Mouse (Mus musculus) MEL (cell line): ENCODE measurements around the gene Erc2.

ENCODE experiments used
- E2F4 ChIP-seq: IDR thresholded peaks from 2 replicates; pipeline ENCODE4 v1.6.1; 2011; ENCODE audit warnings: low read depth, low read length, improper control_type of control experiment, borderline replicate concordance
- EP300 ChIP-seq, 2 experiments: IDR thresholded peaks; 2 replicates each; pipeline ENCODE4 v1.6.1; 2011; ENCODE audit warnings: improper control_type of control experiment in 2 of 2, low read length in 2 of 2, low read depth in 1 of 2, mild to moderate bottlenecking in 1 of 2
- MAFK ChIP-seq: IDR thresholded peaks from 2 replicates; pipeline ENCODE4 v1.6.1; 2011; ENCODE audit warnings: low read depth, mild to moderate bottlenecking, low read length, improper control_type of control experiment, borderline replicate concordance

GRCm38 (mm10) chr14:28323727-28324126, 701.5 kb downstream of the Erc2 start:
- TF ChIP-seq EP300 (IDR thresholded peaks at IDR 0.05; ENCODE audit: low read depth in 1 of 2, low read length in 2 of 2) = no peak
- no peak for TF ChIP-seq E2F4
- no peak for TF ChIP-seq MAFK
